Mouse (Mus musculus) C2C12 (cell line): ENCODE measurements around the gene Adgrf5. TPM values are rescaled to one million over a fixed set of nuclear protein-coding genes. Genes with fewer than 3 reads are reported as not detected.

Source experiments
- H3K27me3 ChIP-seq: one replicate; pipeline ENCODE4 v1.6.1; 2011; ENCODE audit not compliant: control insufficient read depth, insufficient read depth, insufficient read length
- H3K36me3 ChIP-seq: one replicate; pipeline ENCODE4 v1.6.1; 2011; ENCODE audit not compliant: control insufficient read depth, insufficient read depth
- H3K4me3 ChIP-seq: one replicate; pipeline ENCODE4 v1.5.1; 2011; ENCODE audit warnings: mild to moderate bottlenecking, control low read depth; ENCODE audit not compliant: poor library complexity, insufficient read depth, severe bottlenecking
- H3K79me2 ChIP-seq: one replicate; pipeline ENCODE4 v1.6.1; 2011; ENCODE audit not compliant: control insufficient read depth, insufficient read depth
- H3K79me3 ChIP-seq: one replicate; pipeline ENCODE4 v1.6.1; 2011; ENCODE audit warnings: low read depth, control low read depth
- H3ac ChIP-seq: one replicate; pipeline ENCODE3; 2011; ENCODE audit warnings: low read depth; ENCODE audit not compliant: control insufficient read depth, insufficient read length
- CEBPB ChIP-seq: IDR thresholded peaks from one replicate; pipeline ENCODE4 v1.6.1; 2011; ENCODE audit warnings: low read depth, mild to moderate bottlenecking, control low read depth, moderate library complexity
- CTCF ChIP-seq: IDR thresholded peaks from one replicate; pipeline ENCODE4 v1.5.1; 2011; ENCODE audit not compliant: control insufficient read depth, insufficient read depth, insufficient read length
- FOSL1 ChIP-seq: IDR thresholded peaks from one replicate; pipeline ENCODE4 v1.8.0; 2011; ENCODE audit warnings: mild to moderate bottlenecking, low read length; ENCODE audit not compliant: poor library complexity, insufficient read depth, severe bottlenecking
- MAX ChIP-seq: IDR thresholded peaks from one replicate; pipeline ENCODE4 v1.6.1; 2011; ENCODE audit warnings: mild to moderate bottlenecking, control low read depth
- MYOD1 ChIP-seq: IDR thresholded peaks from one replicate; pipeline ENCODE4 v1.6.1; 2011; ENCODE audit warnings: low read depth; ENCODE audit not compliant: control insufficient read depth, insufficient read length
- MYOG ChIP-seq: IDR thresholded peaks from one replicate; pipeline ENCODE4 v1.6.1; 2011; ENCODE audit not compliant: control insufficient read depth, insufficient read length; ENCODE audit errors: extremely low read depth
- USF1 ChIP-seq: IDR thresholded peaks from one replicate; pipeline ENCODE4 v1.6.1; 2011; ENCODE audit warnings: low read depth, mild to moderate bottlenecking, control low read depth, moderate library complexity
- polyA plus RNA-seq: library from polyadenylated mRNA; unstranded; fragments of >200 nt; fragmentation: generic; extraction: Trizol; gene quantifications from one replicate; pipeline ENCODE4 v1.2.1, GENCODE M21; 2012; ENCODE audit warnings: missing spikeins

Gene Adgrf5
- polyA plus RNA-seq, 1 experiment = 0.07 TPM

DNA sequence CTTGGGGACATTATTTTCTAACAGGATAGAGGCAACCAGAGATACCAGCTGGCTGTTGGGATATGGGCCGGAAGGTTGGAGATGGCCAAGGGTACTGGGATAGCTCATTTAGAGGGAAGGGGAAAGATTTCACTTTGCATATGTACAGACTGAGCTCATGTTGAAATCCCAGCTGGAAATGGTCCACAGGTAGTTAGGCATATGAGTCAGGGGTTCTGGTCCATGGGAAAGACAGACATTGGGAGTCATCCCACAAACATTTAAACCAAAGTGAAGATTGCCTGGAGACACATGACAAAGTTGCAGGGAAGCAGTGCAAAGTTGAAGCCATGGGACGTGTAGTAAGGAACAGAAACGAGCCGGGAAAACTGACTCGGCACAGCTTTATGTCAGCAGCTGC lies 26.1 kb downstream of the Adgrf5 start:
- no peaks in the 10 kb centered on the region for H3K27me3 ChIP-seq
- H3ac ChIP-seq = no peak overlapping the region
- H3K36me3 ChIP-seq = no peaks in the 10 kb centered on the region
- no peaks in the 10 kb centered on the region for H3K79me2 ChIP-seq
- no peak overlapping the region for H3K4me3 ChIP-seq
- H3K79me3 ChIP-seq = no peaks in the 10 kb centered on the region
- no peak for TF ChIP-seq MAX

DNA sequence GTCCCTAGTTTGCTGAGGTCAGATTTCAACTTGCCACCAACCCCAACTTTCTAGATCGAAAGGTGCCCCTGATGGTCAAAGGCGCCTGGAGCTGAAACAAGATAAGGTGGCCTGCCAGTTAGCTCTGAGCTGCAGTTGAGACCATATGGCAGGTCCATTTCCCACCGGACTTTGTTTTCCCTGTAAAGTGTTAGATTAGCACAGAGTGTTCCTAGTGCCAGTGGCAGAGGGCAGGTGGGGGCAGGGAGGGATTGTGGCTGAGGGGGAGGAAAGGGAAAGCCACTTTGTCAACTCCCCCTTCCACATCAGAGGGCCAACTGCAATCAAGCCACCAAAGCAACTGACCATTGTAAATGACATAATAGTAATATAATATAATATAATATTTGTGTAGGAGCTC lies 26.9 kb downstream of the Adgrf5 start:
- Histone ChIP-seq H3K27me3 (no peaks in the 10 kb centered on the region), H3K36me3 (no peaks in the 10 kb centered on the region), H3K4me3 (no peak overlapping the region), H3K79me2 (no peaks in the 10 kb centered on the region), H3K79me3 (no peaks in the 10 kb centered on the region), H3ac (no peak overlapping the region)
- TF ChIP-seq MYOD1 = no peak

DNA sequence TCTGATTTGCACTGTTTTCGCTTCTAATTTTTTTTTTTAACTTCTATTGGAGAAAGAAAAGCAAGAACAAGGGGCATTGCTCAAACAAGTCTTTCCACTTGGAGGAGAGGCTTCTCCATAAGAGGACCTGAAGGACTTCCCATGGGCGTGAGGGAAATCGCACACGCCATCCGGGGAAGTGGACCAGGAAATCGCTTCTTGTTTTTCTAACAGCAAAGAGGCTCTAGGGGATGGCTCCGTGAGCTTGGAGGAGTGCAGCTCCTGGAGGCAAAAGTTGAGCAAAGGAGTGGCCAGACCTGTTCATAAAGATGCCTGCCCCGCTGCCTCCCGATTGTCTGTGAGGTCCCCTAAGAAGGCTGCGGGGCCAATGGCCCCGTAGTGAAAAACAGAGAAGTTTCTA lies 29.0 kb downstream of the Adgrf5 start:
- no peaks in the 10 kb centered on the region for H3K36me3 ChIP-seq
- TF ChIP-seq CTCF (no peak), MYOG (no peak), FOSL1 (no peak), MAX (no peak), CEBPB (no peak), MYOD1 (no peak), USF1 (no peak)
- H3K79me3 ChIP-seq = no peaks in the 10 kb centered on the region
- no peak overlapping the region for H3K4me3 ChIP-seq
- no peaks in the 10 kb centered on the region for H3K79me2 ChIP-seq
- no peak overlapping the region for H3ac ChIP-seq
- H3K27me3 ChIP-seq = no peaks in the 10 kb centered on the region

DNA sequence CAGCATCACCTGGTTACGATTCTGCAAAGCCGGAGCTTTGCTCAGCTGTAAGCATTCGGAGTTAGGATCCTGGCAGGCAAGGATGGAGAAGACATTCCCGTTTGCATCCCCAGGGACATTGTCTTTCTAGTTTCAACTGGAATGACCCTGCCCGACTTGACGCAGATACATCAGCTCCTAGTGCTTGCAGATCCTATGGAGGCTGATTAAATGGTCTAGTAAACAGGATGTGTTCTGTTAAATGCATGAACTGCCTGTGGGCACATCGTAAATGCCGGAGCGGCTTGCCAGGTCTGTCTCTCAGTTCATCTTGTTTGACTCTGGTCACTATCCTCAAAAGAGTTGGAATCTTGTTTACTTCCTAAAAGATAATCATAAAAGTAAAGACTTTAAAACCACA lies 31.9 kb downstream of the Adgrf5 start:
- no peaks in the 10 kb centered on the region for H3K79me3 ChIP-seq
- no peaks in the 10 kb centered on the region for H3K79me2 ChIP-seq
- no peaks in the 10 kb centered on the region for H3K27me3 ChIP-seq
- TF ChIP-seq MAX = no peak
- no peak for TF ChIP-seq FOSL1
- TF ChIP-seq USF1 = no peak
- TF ChIP-seq MYOG = no peak
- TF ChIP-seq CTCF = no peak
- no peak for TF ChIP-seq MYOD1
- no peak for TF ChIP-seq CEBPB
- H3K36me3 ChIP-seq = no peaks in the 10 kb centered on the region
- no peak overlapping the region for H3K4me3 ChIP-seq
- no peak overlapping the region for H3ac ChIP-seq

DNA sequence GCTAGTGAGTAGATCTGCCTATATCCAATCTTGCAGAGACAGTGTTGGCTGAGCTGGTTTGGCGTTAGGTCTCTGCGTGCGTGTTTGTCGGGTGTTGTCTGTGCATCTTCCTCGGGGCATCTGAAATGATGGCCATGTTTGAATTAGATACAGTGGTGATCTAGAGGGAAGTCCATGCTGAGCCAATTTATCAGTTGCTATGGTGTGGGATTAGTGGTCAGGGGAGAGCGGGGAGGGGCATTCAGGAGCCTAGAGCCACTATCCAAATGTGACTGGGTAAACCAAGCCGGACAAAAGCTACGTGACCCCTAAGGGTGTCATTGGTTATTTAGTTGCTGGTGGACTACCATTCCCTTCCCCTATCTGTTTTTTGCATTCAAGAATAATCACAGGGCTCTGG lies 33.4 kb downstream of the Adgrf5 start:
- no peaks in the 10 kb centered on the region for H3K79me2 ChIP-seq
- no peak overlapping the region for H3K4me3 ChIP-seq
- TF ChIP-seq CTCF = no peak
- TF ChIP-seq FOSL1 = no peak
- no peak for TF ChIP-seq MAX
- no peak for TF ChIP-seq CEBPB
- no peak for TF ChIP-seq MYOG
- TF ChIP-seq USF1 = no peak
- TF ChIP-seq MYOD1 = no peak
- H3ac ChIP-seq = no peak overlapping the region
- no peaks in the 10 kb centered on the region for H3K36me3 ChIP-seq
- no peaks in the 10 kb centered on the region for H3K79me3 ChIP-seq
- no peaks in the 10 kb centered on the region for H3K27me3 ChIP-seq

DNA sequence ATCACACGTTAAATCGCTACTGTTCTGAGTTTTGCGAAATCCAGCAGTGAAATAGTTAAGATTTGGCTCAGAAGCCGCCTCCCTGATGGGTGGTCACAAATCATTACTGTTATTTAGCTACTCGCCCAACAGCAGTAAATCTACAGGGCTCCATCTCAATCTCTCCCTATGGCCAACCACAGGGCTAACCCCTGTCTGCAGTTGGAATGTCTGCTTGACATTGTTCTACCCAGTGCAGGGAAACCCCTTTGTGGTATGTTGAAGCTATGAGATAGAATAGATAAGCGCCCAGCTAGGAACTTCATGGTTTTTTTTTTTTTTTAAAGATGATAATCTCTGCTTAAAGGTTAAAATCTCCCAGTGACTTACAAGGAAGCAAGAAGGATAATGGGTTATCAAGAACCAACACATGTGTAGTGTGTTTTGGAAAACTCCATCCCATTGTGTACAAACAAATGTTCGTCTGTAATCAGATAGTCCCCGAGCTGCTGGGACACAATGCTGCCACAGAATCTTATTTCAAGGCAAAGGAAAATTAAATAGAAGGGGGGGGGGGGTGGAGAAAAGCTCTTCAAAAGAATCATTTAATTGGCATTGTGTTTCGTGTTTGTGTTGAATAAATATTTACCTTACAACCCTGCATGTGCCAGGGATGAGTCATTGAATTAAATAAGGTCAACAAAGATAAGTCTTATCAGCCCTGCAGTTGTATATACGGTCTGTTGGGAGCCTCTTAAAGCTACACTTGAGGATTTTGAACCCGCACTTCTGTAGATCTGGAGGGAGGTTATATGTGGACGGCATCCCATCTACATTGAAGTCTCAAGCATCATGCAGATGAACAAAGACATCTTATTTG lies 35.4 kb downstream of the Adgrf5 start:
- Histone ChIP-seq H3K79me3 (no peaks in the 10 kb centered on the region), H3K4me3 (no peak overlapping the region), H3ac (no peak overlapping the region), H3K79me2 (no peaks in the 10 kb centered on the region), H3K27me3 (no peaks in the 10 kb centered on the region), H3K36me3 (no peaks in the 10 kb centered on the region)
- TF ChIP-seq MYOD1 (no peak), USF1 (no peak), MAX (no peak), FOSL1 (no peak), MYOG (no peak), CTCF (no peak), CEBPB (no peak)
